Mouse (Mus musculus) kidney, adult 8-10 months (tissue): ENCODE measurements around the gene Aoah.

ENCODE experiments used
- DNase-seq, 2 experiments: peaks; one replicate each; pipeline ENCODE4 v3.0.0; 2022

Gene Aoah

DNA sequence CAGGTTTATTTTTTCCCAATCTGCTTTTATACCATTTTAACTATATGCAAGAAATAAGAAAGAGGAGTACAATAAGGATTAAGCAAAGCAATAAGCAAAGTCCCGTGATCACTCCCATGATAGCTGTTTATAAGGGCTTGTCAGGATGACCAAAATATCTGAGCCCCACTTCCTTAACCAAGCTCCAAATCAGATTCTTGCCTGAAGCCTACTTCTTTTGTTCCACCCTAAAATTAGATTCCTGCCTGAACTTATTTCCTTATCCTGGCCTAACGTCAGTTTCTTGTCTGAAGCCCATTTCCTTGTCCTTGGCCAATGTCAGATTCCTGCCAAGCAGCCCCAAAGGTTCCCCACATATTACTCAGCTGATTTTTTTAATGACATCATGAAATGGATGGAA, 288.8 kb downstream of the Aoah start:
- peak; percentile 7 to 17 for DNase-seq
